Mouse (Mus musculus) olfactory bulb, adult 2 months (tissue): ENCODE measurements around the gene Schip1. TPM values are rescaled to one million over a fixed set of nuclear protein-coding genes. Genes with fewer than 3 reads are reported as not detected.
A peak's percentile ranks its signal among the peaks of the same experiment; 100 is the strongest.

Experiments
- H3K27ac ChIP-seq: fragments of 200-500 bp; 2 replicates; pipeline ENCODE4 v1.5.1; 2012; ENCODE audit warnings: low read depth, low read length; ENCODE audit not compliant: insufficient read depth
- H3K4me1 ChIP-seq: fragments of 200-500 bp; 2 replicates; pipeline ENCODE4 v1.6.1; 2012; ENCODE audit warnings: low read length; ENCODE audit not compliant: control insufficient read depth, insufficient read depth
- H3K4me3 ChIP-seq: fragments of 200-500 bp; 2 replicates; pipeline ENCODE4 v1.5.1; 2012; ENCODE audit warnings: mild to moderate bottlenecking, low read depth, low read length, moderate library complexity; ENCODE audit not compliant: insufficient read depth
- CTCF ChIP-seq: fragments of 200-500 bp; IDR thresholded peaks from 2 replicates; pipeline ENCODE4 v1.5.1; 2012; ENCODE audit warnings: low read depth, mild to moderate bottlenecking, low read length, moderate library complexity; ENCODE audit not compliant: insufficient read depth
- POLR2A ChIP-seq: fragments of 200-500 bp; IDR thresholded peaks from 2 replicates; pipeline ENCODE4 v1.6.1; 2012; ENCODE audit warnings: mild to moderate bottlenecking, low read depth, low read length, moderate library complexity; ENCODE audit not compliant: insufficient read depth
- WGBS: fragments of 180-500 bp; shearing (Covaris S2); methylation state at CpG from one replicate; pipeline ENCODE4 v1.1.7; 2018; 5-methylcytosine and 5-hydroxymethylcytosine counted together
- polyA plus RNA-seq: library from polyadenylated mRNA; stranded (reverse); fragments of >200 nt; gene quantifications from 2 replicates; pipeline ENCODE4 v1.2.4, GENCODE M21; 2012; ENCODE audit warnings: low replicate concordance; ENCODE audit not compliant: missing spikeins, insufficient read depth, insufficient read length

The Schip1 gene
- polyA plus RNA-seq, 1 experiment, result not detected

- Histone ChIP-seq H3K4me1 (peaks cover 14% of the 10 kb centered on the region), H3K4me3 (no peak overlapping the region), H3K27ac (no peak overlapping the region)
- no peak for TF ChIP-seq CTCF
- TF ChIP-seq POLR2A, result no peak
- 56% methylated on average over 9 of the region's 9 CpGs for WGBS
These were observed 538.3 kb downstream of the Schip1 start for GRCm38 (mm10) chr3:68602891-68603290.

GRCm38 (mm10) chr3:68604467-68604866, 539.9 kb downstream of the Schip1 start:
- H3K4me3 ChIP-seq, result no peak overlapping the region
- H3K27ac ChIP-seq, result peak overlapping the region; percentile 7; the same call in 1 of the 2 replicates
- WGBS, result 74% methylated on average over 10 of the region's 10 CpGs
- TF ChIP-seq POLR2A (no peak), CTCF (no peak)
- H3K4me1 ChIP-seq, result peaks cover 23% of the 10 kb centered on the region

GRCm38 (mm10) chr3:68604962-68605361, 540.4 kb downstream of the Schip1 start:
- H3K4me3 ChIP-seq, result no peak overlapping the region
- H3K27ac ChIP-seq, result peak overlapping the region; percentile 7; the same call in 1 of the 2 replicates
- 71% methylated on average over 10 of the region's 10 CpGs for WGBS
- peaks cover 24% of the 10 kb centered on the region for H3K4me1 ChIP-seq
- no peak for TF ChIP-seq POLR2A

- TF ChIP-seq CTCF (no peak), POLR2A (no peak)
- Histone ChIP-seq H3K4me3 (no peak overlapping the region), H3K4me1 (peaks cover 26% of the 10 kb centered on the region), H3K27ac (no peak overlapping the region)
- WGBS, result 63% methylated on average over 7 of the region's 7 CpGs
These were observed 541.5 kb downstream of the Schip1 start for GRCm38 (mm10) chr3:68605942-68606603.

- no peak for TF ChIP-seq CTCF
- TF ChIP-seq POLR2A, result no peak
- peak overlapping the region; percentile 65 for H3K27ac ChIP-seq
- WGBS, result 58% methylated on average over 8 of the region's 8 CpGs
- peaks cover 26% of the 10 kb centered on the region for H3K4me1 ChIP-seq
- no peak overlapping the region for H3K4me3 ChIP-seq
These were observed 542.1 kb downstream of the Schip1 start for GRCm38 (mm10) chr3:68606730-68607129.

GRCm38 (mm10) chr3:68607336-68607735, 542.7 kb downstream of the Schip1 start:
- Histone ChIP-seq H3K4me3 (no peak overlapping the region), H3K4me1 (peaks cover 26% of the 10 kb centered on the region), H3K27ac (no peak overlapping the region)
- WGBS, result 87% methylated on average over 8 of the region's 8 CpGs
- no peak for TF ChIP-seq CTCF
- no peak for TF ChIP-seq POLR2A

- Histone ChIP-seq H3K27ac (peak overlapping the region; percentile 29), H3K4me3 (no peak overlapping the region), H3K4me1 (peaks cover 26% of the 10 kb centered on the region)
- no peak for TF ChIP-seq POLR2A
- no peak for TF ChIP-seq CTCF
- WGBS, result 36% methylated on average over 19 of the region's 19 CpGs
These were observed 544.4 kb downstream of the Schip1 start for GRCm38 (mm10) chr3:68608848-68609497.

- Histone ChIP-seq H3K27ac (no peak overlapping the region), H3K4me3 (no peak overlapping the region), H3K4me1 (peaks cover 20% of the 10 kb centered on the region)
- 51% methylated on average over 6 of the region's 6 CpGs for WGBS
- TF ChIP-seq CTCF (no peak), POLR2A (no peak)
These were observed 545.4 kb downstream of the Schip1 start for GRCm38 (mm10) chr3:68610011-68610410.

GRCm38 (mm10) chr3:68610598-68611261, 546.1 kb downstream of the Schip1 start:
- Histone ChIP-seq H3K4me1 (peaks cover 20% of the 10 kb centered on the region), H3K4me3 (no peak overlapping the region), H3K27ac (no peak overlapping the region)
- TF ChIP-seq CTCF (no peak), POLR2A (no peak)
- 77% methylated on average over 11 of the region's 11 CpGs for WGBS
